Comparison of ENCODE assay signal across 9 mouse cellular contexts in genomic region chr16:92115611-92116421, GRCm38 (mm10). TPM values are rescaled to one million over a fixed set of nuclear protein-coding genes. Genes with fewer than 3 reads are reported as not detected.
DNase-seq lines count a peak whose midpoint lies in the region; ATAC-seq and TF ChIP-seq lines count a peak whose summit lies in the region.
"Had no signal": no experiment of that assay in that cellular context is flagged by ENCODE, and none has a peak within 500 bp of the region (broad histone marks: within the 10 kb centered on the region; RNA-seq: fewer than 3 reads in every experiment).

No protein-coding gene starts in this region.

- no peak for TF ChIP-seq CTCF in forebrain, postnatal 0 days (IDR thresholded peaks at IDR 0.05; ENCODE audit: low read depth)

- WGBS in forebrain, postnatal 0 days, result 19% methylated on average over 20 of the region's 20 CpGs
- WGBS in midbrain, embryonic 14.5 days, result 19% methylated on average over 20 of the region's 20 CpGs

- H3K27me3 ChIP-seq in forebrain, postnatal 0 days (ENCODE audit: insufficient read depth, low read length), result no peaks in the 10 kb centered on the region
- no peaks in the 10 kb centered on the region for H3K27me3 ChIP-seq in midbrain, embryonic 14.5 days (ENCODE audit: control insufficient read depth, insufficient read depth, low read length)

- ATAC-seq in cerebellum, adult (ENCODE audit: insufficient number of reproducible peaks, low FRiP score, low TSS enrichment), result peak; percentile 43
- ATAC-seq in forebrain, postnatal 0 days, result peak; percentile 77
- ATAC-seq in midbrain, embryonic 14.5 days (ENCODE audit: low FRiP score, low TSS enrichment), result peak; percentile 51

- no peak overlapping the region for H3K4me3 ChIP-seq in forebrain, postnatal 0 days (ENCODE audit: low read depth, low read length)
- no peak overlapping the region for H3K4me3 ChIP-seq in midbrain, embryonic 14.5 days (replicated peaks; ENCODE audit: low read depth, low read length)
- H3K4me3 ChIP-seq: erythroblast, embryonic 14.5 days had no signal

- DNase-seq in cerebellum, postnatal 4 days (ENCODE audit: low spot score in 2 of 2), result no peak
- peak; percentile 25 for DNase-seq in thymus, postnatal 4 days
- DNase-seq in thymus, postnatal 0 days (ENCODE audit: low spot score), result no peak
- peak; percentile 69 for DNase-seq in forebrain, postnatal 0 days
- peak; percentile 45 to 68 for DNase-seq in left cerebral cortex, adult 8-10 months (ENCODE audit: low spot score in 2 of 2)
- peak; percentile 82 for DNase-seq in midbrain, embryonic 14.5 days
- DNase-seq in spleen, postnatal 14 days (ENCODE audit: low spot score in 2 of 2), result no peak

- peak overlapping the region; percentile 85 for H3K27ac ChIP-seq in forebrain, postnatal 0 days (ENCODE audit: low read depth, low read length)
- H3K27ac ChIP-seq in midbrain, embryonic 14.5 days (replicated peaks; ENCODE audit: low read depth, low read length), result peak overlapping the region; percentile 70

- H3K9ac ChIP-seq in forebrain, postnatal 0 days, result peak overlapping the region; percentile 46
- H3K9ac ChIP-seq in midbrain, embryonic 14.5 days (replicated peaks; ENCODE audit: low read length), result no peak overlapping the region; the same call in 1 of the 2 replicates

- peaks cover 21% of the 10 kb centered on the region for H3K4me1 ChIP-seq in forebrain, postnatal 0 days (ENCODE audit: insufficient read depth)
- peaks cover 32% of the 10 kb centered on the region for H3K4me1 ChIP-seq in midbrain, embryonic 14.5 days (ENCODE audit: control insufficient read depth, insufficient read depth, low read length)

- peaks cover 19% of the 10 kb centered on the region for H3K36me3 ChIP-seq in forebrain, postnatal 0 days (ENCODE audit: insufficient read depth)
- peaks cover 4% of the 10 kb centered on the region for H3K36me3 ChIP-seq in midbrain, embryonic 14.5 days (ENCODE audit: control insufficient read depth, insufficient read depth, low read length)

- H3K9me3 ChIP-seq in forebrain, postnatal 0 days (ENCODE audit: low read length), result no peaks in the 10 kb centered on the region
- no peaks in the 10 kb centered on the region for H3K9me3 ChIP-seq in midbrain, embryonic 14.5 days (ENCODE audit: control insufficient read depth, low read length)

- peak overlapping the region; percentile 35 for H3K4me2 ChIP-seq in forebrain, postnatal 0 days (ENCODE audit: low read depth)
- peak overlapping the region; percentile 40 for H3K4me2 ChIP-seq in midbrain, embryonic 14.5 days (ENCODE audit: low read length)

RNA-seq across cellular contexts. Expression of gene Slc5a3, which starts 57.7 kb away (rescaled TPM):
- 1.5 and 2.4 TPM in 2 replicates for polyA plus RNA-seq in thymus, postnatal 0 days (2015; fragmentation: Nextera tagmentation; extraction: Ambion mirVana)
- 17.3 and 25.4 TPM in 2 replicates for total RNA-seq in forebrain, postnatal 0 days (2014; rRNA removed)
- 3.8 and 8.1 TPM in 2 replicates for polyA plus RNA-seq in forebrain, postnatal 0 days (2015; fragmentation: Nextera tagmentation; extraction: Ambion mirVana)
- 10 to 100 TPM; 19.4 to 37.5 (median 30.1) TPM for total RNA-seq in left cerebral cortex, adult 8-10 months (2022)
- polyA plus RNA-seq in midbrain, embryonic 14.5 days (2014; fragmentation: Nextera tagmentation; extraction: Ambion mirVana), result 22.2 and 30.6 TPM in 2 replicates
- polyA plus RNA-seq: erythroblast, embryonic 14.5 days had no signal

RNA-seq across cellular contexts. Expression of gene Gm49711, which starts 57.7 kb away (rescaled TPM):
- not detected in 2 replicates for polyA plus RNA-seq in thymus, postnatal 0 days (2015; fragmentation: Nextera tagmentation; extraction: Ambion mirVana)
- 0.23 TPM in 1 of 2 replicates, not detected in the other for total RNA-seq in forebrain, postnatal 0 days (2014; rRNA removed)
- polyA plus RNA-seq in forebrain, postnatal 0 days (2015; fragmentation: Nextera tagmentation; extraction: Ambion mirVana), result 0.82 and 0.92 TPM in 2 replicates
- total RNA-seq in left cerebral cortex, adult 8-10 months (2022), result under 1 TPM in 1 of 4 experiments, not detected in 3; 0.41 TPM
- polyA plus RNA-seq in midbrain, embryonic 14.5 days (2014; fragmentation: Nextera tagmentation; extraction: Ambion mirVana), result 0.74 and 1.3 TPM in 2 replicates

RNA-seq across cellular contexts. Expression of gene Mrps6, which starts 57.7 kb away (rescaled TPM):
- 119 and 133 TPM in 2 replicates for polyA plus RNA-seq in thymus, postnatal 0 days (2015; fragmentation: Nextera tagmentation; extraction: Ambion mirVana)
- total RNA-seq in forebrain, postnatal 0 days (2014; rRNA removed), result 33.6 and 37.0 TPM in 2 replicates
- 143 and 157 TPM in 2 replicates for polyA plus RNA-seq in forebrain, postnatal 0 days (2015; fragmentation: Nextera tagmentation; extraction: Ambion mirVana)
- total RNA-seq in left cerebral cortex, adult 8-10 months (2022), result 10 to 100 TPM; 41.9 to 50.8 (median 44.4) TPM
- 168 and 184 TPM in 2 replicates for polyA plus RNA-seq in midbrain, embryonic 14.5 days (2014; fragmentation: Nextera tagmentation; extraction: Ambion mirVana)
- polyA plus RNA-seq: erythroblast, embryonic 14.5 days had no signal

Comparison
In these comparisons a context has a peak if more than half of its experiments do, and no peak if none do; other contexts are left out.
1. DNase-seq: peak in thymus, postnatal 4 days (single experiment), forebrain, postnatal 0 days (single experiment), left cerebral cortex, adult 8-10 months (2 of 2) and midbrain, embryonic 14.5 days (single experiment); none in cerebellum, postnatal 4 days (0 of 2), thymus, postnatal 0 days (single experiment) and spleen, postnatal 14 days (0 of 2).
2. Peak in every context shown above with its lines, with median percentiles within 50 percentile points of each other: ATAC-seq.